Mouse (Mus musculus): Measurements from ENCODE around the gene Ipo8. TPM values are rescaled to one million over a fixed set of nuclear protein-coding genes. Genes with fewer than 3 reads are reported as not detected.

Gene Ipo8
- 9.0 and 17.0 TPM in 2 replicates for polyA plus RNA-seq (2012; rRNA removed; ENCODE audit: low replicate concordance)

GRCm38 (mm10) chr6:148830748-148831727 lies at the start of gene Ipo8:
Ipo8 (minus strand) TSS chr6:148831467.

Other genes starting within 250 kb of the Ipo8 start
- gene Caprin2, start 64.8 kb upstream of the Ipo8 start, polyA plus RNA-seq (2012; rRNA removed; ENCODE audit: low replicate concordance), result 4.7 and 9.9 TPM in 2 replicates
- 1.9 and 3.9 TPM in 2 replicates for gene Sinhcaf, start 115.0 kb upstream of the Ipo8 start, polyA plus RNA-seq (2012; rRNA removed; ENCODE audit: low replicate concordance)

All from mammary gland, adult 2 months (tissue).